Mouse (Mus musculus) hindbrain, embryonic 13.5 days (tissue): ENCODE results near the gene Ctso. TPM values are rescaled to one million over a fixed set of nuclear protein-coding genes. Genes with fewer than 3 reads are reported as not detected.

Source experiments
- ATAC-seq: fragments of 200-750 bp; cut with Nextera tagmentation; 2 replicates; pipeline ENCODE4 v1.8.0; 2017; ENCODE audit warnings: moderate TSS enrichment; ENCODE audit not compliant: low FRiP score
- H3K27ac ChIP-seq: fragments of 300-500 bp; sonication (generic); 2 replicates; pipeline ENCODE4 v1.5.1; 2015; ENCODE audit warnings: inconsistent platforms, mild to moderate bottlenecking, moderate library complexity
- H3K27me3 ChIP-seq: fragments of 300-500 bp; sonication (generic); 2 replicates; pipeline ENCODE4 v1.6.1; 2015; ENCODE audit warnings: mild to moderate bottlenecking, inconsistent platforms
- H3K36me3 ChIP-seq: fragments of 300-500 bp; sonication (generic); 2 replicates; pipeline ENCODE4 v1.6.1; 2015; ENCODE audit warnings: mild to moderate bottlenecking, inconsistent platforms
- H3K4me1 ChIP-seq: fragments of 300-500 bp; sonication (generic); replicated peaks from 2 replicates; pipeline ENCODE4 v1.6.1; 2015; ENCODE audit warnings: inconsistent platforms
- H3K4me2 ChIP-seq: fragments of 300-500 bp; sonication (generic); 2 replicates; pipeline ENCODE4 v1.6.1; 2015; ENCODE audit warnings: inconsistent platforms, mild to moderate bottlenecking, moderate library complexity
- H3K4me3 ChIP-seq: fragments of 300-500 bp; sonication (generic); 2 replicates; pipeline ENCODE4 v1.5.1; 2015; ENCODE audit warnings: mild to moderate bottlenecking, inconsistent platforms
- H3K9ac ChIP-seq: fragments of 300-500 bp; sonication (generic); 2 replicates; pipeline ENCODE4 v1.6.1; 2015; ENCODE audit warnings: mild to moderate bottlenecking, inconsistent platforms
- H3K9me3 ChIP-seq: fragments of 300-500 bp; sonication (generic); 2 replicates; pipeline ENCODE4 v1.6.1; 2016; ENCODE audit warnings: inconsistent platforms
- WGBS: fragments of 180-500 bp; shearing (Covaris S2); methylation state at CpG from one replicate; pipeline ENCODE4 v1.1.7; 2015; 5-methylcytosine and 5-hydroxymethylcytosine counted together
- polyA plus RNA-seq: library from polyadenylated mRNA; unstranded; fragments of >200 nt; fragmentation: Nextera tagmentation; extraction: Ambion mirVana; gene quantifications from 2 replicates; pipeline ENCODE4 v1.2.1, GENCODE M21; 2015

Ctso gene
- 9.8 and 10.6 TPM in 2 replicates for polyA plus RNA-seq

DNA sequence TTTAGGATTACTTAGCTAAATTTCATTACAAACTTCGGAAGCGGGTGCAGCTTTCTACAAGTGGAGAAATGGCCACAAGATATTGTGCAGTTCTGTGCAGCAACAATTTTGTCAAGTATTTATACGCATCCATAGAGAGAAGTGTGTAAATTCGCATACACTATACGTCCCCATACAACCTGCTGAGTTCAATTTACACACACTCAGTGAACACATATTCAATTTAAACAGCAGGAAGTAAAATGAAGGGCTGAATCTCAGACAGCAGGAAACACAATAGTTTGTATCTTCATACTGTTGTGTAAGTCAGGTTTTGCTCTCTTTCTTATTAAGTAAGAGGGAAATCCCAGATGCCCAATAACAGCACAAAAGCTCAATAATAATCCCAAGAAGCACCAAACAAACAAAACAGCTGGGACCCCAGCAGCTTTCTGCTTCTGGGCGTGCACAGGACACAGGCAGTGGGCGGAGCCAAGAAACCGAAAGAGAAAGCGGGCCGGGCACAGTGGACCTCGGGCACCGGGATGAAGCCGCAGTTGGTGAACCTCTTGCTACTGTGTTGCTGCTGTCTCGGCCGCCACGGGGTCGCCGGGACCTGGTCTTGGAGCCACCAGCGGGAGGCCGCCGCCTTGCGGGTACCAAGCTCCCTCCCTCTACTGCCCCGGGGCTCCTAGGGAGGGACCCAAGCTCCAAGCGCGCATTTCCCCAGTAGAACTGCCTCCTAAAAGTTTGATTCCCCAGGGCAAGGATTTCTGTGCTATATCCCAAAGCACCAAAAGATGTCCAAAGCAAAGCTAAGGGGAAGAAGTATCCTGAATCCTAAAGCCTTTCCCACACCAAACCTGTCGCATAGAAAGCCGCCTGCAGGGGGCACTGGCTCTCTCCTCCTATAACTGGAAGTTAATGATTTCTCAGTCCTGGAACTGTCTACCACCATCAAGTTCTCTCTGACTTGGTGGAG, at the start of gene Ctso:
Ctso (plus strand) TSS at position 461 of the 961 bp plus-strand sequence.
- peak within 1 kb of the TSS; percentile 84 for H3K27ac ChIP-seq
- H3K9me3 ChIP-seq = no peaks in the 10 kb centered on the region
- peaks cover 8% of the 10 kb centered on the region for H3K4me1 ChIP-seq
- H3K27me3 ChIP-seq = no peaks in the 10 kb centered on the region
- whole genome bisulfite sequencing = 11% methylated on average over 26 of the region's 27 CpGs
- H3K4me2 ChIP-seq = peak within 1 kb of the TSS; percentile 66
- peak within 1 kb of the TSS; percentile 66 for H3K4me3 ChIP-seq
- H3K9ac ChIP-seq = peak within 1 kb of the TSS; percentile 78
- H3K36me3 ChIP-seq = no peaks in the 10 kb centered on the region
- ATAC-seq = peak; percentile 93

DNA sequence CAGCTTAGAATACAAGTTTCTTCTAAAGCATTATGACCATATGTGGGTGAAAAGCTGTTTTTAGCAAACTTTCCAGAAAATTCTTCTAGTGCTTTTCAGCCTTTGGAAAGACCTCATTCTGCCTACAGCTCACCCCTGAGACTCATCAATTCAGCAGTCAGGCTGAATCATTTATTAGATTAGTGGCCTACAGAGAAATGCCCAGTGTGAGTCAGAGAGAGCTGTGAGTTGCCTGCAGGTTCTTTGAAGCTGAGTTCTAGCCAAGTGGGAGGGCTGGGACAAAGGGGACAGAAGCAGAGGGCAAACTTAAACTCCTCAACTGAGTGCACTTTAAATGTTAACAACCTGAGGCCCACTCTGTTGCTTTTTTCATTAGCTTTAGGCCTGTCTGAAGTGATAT, 48.5 kb upstream of the Ctso start:
- ATAC-seq = no peak
- Histone ChIP-seq H3K36me3 (no peaks in the 10 kb centered on the region), H3K27me3 (no peaks in the 10 kb centered on the region), H3K9ac (no peak overlapping the region), H3K27ac (no peak overlapping the region), H3K4me3 (no peak overlapping the region), H3K4me1 (no peaks in the 10 kb centered on the region), H3K9me3 (no peaks in the 10 kb centered on the region), H3K4me2 (no peak overlapping the region)

- WGBS = 97% methylated on average over 2 of the region's 2 CpGs
- H3K9me3 ChIP-seq = no peaks in the 10 kb centered on the region
- H3K9ac ChIP-seq = no peak overlapping the region
- H3K4me1 ChIP-seq = no peaks in the 10 kb centered on the region
- H3K4me3 ChIP-seq = no peak overlapping the region
- no peaks in the 10 kb centered on the region for H3K36me3 ChIP-seq
- no peak overlapping the region for H3K27ac ChIP-seq
- H3K27me3 ChIP-seq = no peaks in the 10 kb centered on the region
- ATAC-seq = no peak
- no peak overlapping the region for H3K4me2 ChIP-seq
Observed at GRCm38 (mm10) chr3:81885566-81885965, 46.8 kb upstream of the Ctso start.

DNA sequence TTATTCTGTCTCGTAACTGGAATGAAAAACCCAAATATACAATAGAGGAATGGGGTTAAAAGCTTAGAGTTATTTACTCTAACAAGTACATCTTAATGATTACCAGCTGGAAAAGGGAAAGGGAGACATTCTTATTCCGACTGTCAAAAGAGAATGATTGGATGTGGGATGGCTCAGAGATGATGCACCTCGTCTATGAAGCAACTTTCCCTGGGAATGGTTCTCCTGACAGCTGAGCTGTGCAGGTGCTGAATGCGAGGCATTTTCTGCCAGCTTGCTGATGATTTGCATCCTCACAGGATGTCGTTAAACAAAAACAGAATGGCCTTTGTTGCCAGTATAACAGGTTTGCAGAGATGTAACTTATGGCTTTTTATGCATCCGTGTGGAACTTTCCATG, 43.3 kb upstream of the Ctso start:
- 71% methylated on average over 6 of the region's 6 CpGs for WGBS

DNA sequence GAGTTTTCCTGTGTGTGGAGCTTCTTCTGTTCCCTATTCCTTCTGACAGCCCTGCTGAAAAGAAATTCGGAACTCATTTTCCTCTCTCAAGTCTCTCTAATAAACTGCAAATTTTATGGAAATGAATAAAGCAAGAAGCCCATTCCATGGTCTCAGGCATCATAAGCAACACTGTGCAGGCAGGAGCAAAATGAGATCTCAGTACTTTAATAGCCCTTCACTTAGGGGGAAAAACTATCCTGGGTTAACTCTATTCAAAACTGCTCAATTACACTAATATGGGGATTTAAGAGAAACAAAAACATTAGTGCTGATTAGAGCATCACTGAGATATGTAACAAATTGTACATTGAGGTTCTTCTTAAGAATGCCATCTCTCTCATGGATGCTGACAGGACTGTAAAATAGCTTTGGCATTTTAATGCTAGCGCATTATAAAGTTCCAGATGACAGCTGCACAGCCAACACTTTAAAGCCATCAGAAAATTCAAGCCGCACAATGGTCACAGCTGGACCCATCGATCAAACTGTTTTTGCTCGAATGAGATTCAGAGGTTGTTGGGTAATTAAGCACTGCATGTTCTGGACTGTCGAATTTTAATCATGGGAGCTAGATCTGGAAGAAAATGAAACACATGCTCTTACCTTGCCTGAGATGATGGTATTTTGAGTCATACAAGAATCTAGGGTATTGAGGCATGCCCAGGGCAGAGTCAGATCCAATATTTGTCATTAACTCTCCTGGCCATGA, 21.9 kb upstream of the Ctso start:
- no peaks in the 10 kb centered on the region for H3K27me3 ChIP-seq
- 33% methylated on average over 6 of the region's 6 CpGs for WGBS
- H3K27ac ChIP-seq = no peak overlapping the region
- peaks cover 9% of the 10 kb centered on the region; the same call in 1 of the 2 replicates for H3K4me1 ChIP-seq
- H3K4me3 ChIP-seq = no peak overlapping the region
- ATAC-seq = 0 out of 2 replicates have a peak, but pooled peaks have one; percentile 36
- no peaks in the 10 kb centered on the region for H3K9me3 ChIP-seq
- H3K9ac ChIP-seq = no peak overlapping the region
- no peak overlapping the region for H3K4me2 ChIP-seq
- no peaks in the 10 kb centered on the region for H3K36me3 ChIP-seq

More for the DNA sequence above, 43.3 kb upstream of the Ctso start:
- H3K4me3 ChIP-seq = no peak overlapping the region
- H3K4me1 ChIP-seq = no peaks in the 10 kb centered on the region
- H3K36me3 ChIP-seq = no peaks in the 10 kb centered on the region
- ATAC-seq = no peak
- H3K27ac ChIP-seq = no peak overlapping the region
- no peaks in the 10 kb centered on the region for H3K9me3 ChIP-seq
- no peaks in the 10 kb centered on the region for H3K27me3 ChIP-seq
- no peak overlapping the region for H3K4me2 ChIP-seq
- H3K9ac ChIP-seq = no peak overlapping the region

GRCm38 (mm10) chr3:81916030-81916686, 16.2 kb upstream of the Ctso start:
- 57% methylated on average over 5 of the region's 5 CpGs for WGBS
- Histone ChIP-seq H3K27me3 (no peaks in the 10 kb centered on the region), H3K4me1 (peaks cover 4% of the 10 kb centered on the region; the same call in 1 of the 2 replicates), H3K9me3 (no peaks in the 10 kb centered on the region), H3K4me3 (no peak overlapping the region), H3K4me2 (no peak overlapping the region), H3K27ac (no peak overlapping the region), H3K9ac (no peak overlapping the region), H3K36me3 (no peaks in the 10 kb centered on the region)
- peak; percentile 49; the same call in 1 of the 2 replicates for ATAC-seq

GRCm38 (mm10) chr3:81917354-81917935, 15.0 kb upstream of the Ctso start:
- Histone ChIP-seq H3K27ac (no peak overlapping the region; the same call in 1 of the 2 replicates), H3K9ac (no peak overlapping the region), H3K27me3 (no peaks in the 10 kb centered on the region), H3K4me3 (no peak overlapping the region), H3K4me2 (no peak overlapping the region), H3K36me3 (no peaks in the 10 kb centered on the region), H3K9me3 (no peaks in the 10 kb centered on the region), H3K4me1 (peaks cover 4% of the 10 kb centered on the region; the same call in 1 of the 2 replicates)
- WGBS = 90% methylated on average over 3 of the region's 3 CpGs
- no peak for ATAC-seq

DNA sequence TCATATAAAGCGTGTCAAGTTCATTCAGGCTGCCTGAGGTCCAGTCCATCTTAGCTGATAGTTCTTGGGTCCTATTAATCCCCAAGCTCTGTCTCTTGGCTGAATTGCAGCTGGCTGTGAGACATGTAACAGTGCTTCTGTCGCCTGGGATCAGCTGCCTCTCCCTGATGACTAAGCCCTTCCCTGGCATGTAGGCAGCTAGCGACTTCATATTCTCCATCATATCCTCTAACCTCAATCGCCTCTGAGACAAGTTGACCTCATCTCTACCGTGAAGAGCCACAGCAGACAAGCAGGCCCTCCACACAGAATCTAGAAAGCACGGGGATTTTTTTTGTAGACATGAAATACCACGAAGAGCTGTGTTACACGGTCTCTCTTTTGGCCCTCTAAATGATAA, 14.2 kb upstream of the Ctso start:
- Histone ChIP-seq H3K4me2 (no peak overlapping the region), H3K27me3 (no peaks in the 10 kb centered on the region), H3K36me3 (no peaks in the 10 kb centered on the region), H3K9ac (no peak overlapping the region), H3K9me3 (no peaks in the 10 kb centered on the region), H3K27ac (no peak overlapping the region), H3K4me3 (no peak overlapping the region), H3K4me1 (peaks cover 9% of the 10 kb centered on the region)
- WGBS = 86% methylated on average over 8 of the region's 8 CpGs
- no peak for ATAC-seq

GRCm38 (mm10) chr3:81919681-81920080, 12.7 kb upstream of the Ctso start:
- Histone ChIP-seq H3K27me3 (no peaks in the 10 kb centered on the region), H3K9me3 (no peaks in the 10 kb centered on the region), H3K4me1 (peaks cover 9% of the 10 kb centered on the region), H3K9ac (no peak overlapping the region), H3K27ac (no peak overlapping the region), H3K36me3 (no peaks in the 10 kb centered on the region), H3K4me3 (no peak overlapping the region), H3K4me2 (no peak overlapping the region)
- no peak for ATAC-seq
- 43% methylated on average over 3 of the region's 3 CpGs for WGBS

DNA sequence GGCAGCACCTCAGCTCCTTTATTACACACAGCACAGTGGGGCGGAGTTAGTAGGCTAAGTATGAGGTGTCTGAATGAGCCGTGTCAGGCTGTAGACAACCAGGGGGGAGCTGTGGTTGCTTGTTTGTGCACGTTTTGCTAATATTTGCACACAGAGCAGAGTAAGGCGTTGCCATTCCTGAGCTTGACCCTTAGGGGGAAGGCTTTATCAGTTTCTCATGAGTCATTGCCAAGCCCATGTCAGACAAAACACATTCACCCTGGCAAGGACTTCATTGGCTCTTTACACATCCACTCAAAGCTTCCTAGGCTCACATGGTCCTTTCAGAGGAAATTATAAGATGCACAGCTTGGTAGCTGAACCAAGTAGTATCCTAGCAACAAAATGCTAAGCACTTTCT, 9.5 kb upstream of the Ctso start:
- no peak overlapping the region for H3K4me2 ChIP-seq
- H3K9ac ChIP-seq = no peak overlapping the region
- peaks cover 10% of the 10 kb centered on the region for H3K4me1 ChIP-seq
- peak; percentile 58 for ATAC-seq
- 59% methylated on average over 4 of the region's 4 CpGs for WGBS
- no peaks in the 10 kb centered on the region for H3K27me3 ChIP-seq
- H3K4me3 ChIP-seq = no peak overlapping the region
- H3K9me3 ChIP-seq = no peaks in the 10 kb centered on the region
- no peak overlapping the region for H3K27ac ChIP-seq
- H3K36me3 ChIP-seq = no peaks in the 10 kb centered on the region

DNA sequence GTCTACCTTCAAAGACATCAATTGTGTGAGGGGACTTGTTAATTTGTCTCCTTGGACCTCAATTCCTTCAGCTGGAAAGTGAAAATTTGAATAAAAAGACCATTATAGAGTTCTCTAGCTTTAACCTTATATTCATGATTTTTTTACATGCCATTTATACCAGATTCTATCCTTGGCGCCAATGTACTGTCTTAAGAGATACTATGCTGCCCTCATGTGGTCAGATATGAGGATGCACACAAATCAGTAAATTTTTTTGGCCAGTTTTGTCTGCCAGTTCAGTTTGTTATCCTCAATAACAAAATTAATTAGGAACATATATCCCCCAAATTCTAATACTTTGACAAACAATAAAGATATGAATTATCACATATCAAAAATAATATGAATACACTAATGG, 7.5 kb upstream of the Ctso start:
- H3K4me1 ChIP-seq = peaks cover 10% of the 10 kb centered on the region
- H3K27me3 ChIP-seq = no peaks in the 10 kb centered on the region
- WGBS = 0% methylated on average over 1 of the region's 1 CpGs
- H3K36me3 ChIP-seq = no peaks in the 10 kb centered on the region
- H3K9ac ChIP-seq = no peak overlapping the region
- no peak overlapping the region for H3K4me3 ChIP-seq
- no peak overlapping the region for H3K27ac ChIP-seq
- no peak for ATAC-seq
- H3K4me2 ChIP-seq = no peak overlapping the region
- no peaks in the 10 kb centered on the region for H3K9me3 ChIP-seq

GRCm38 (mm10) chr3:81925856-81926255, 6.5 kb upstream of the Ctso start:
- Histone ChIP-seq H3K4me1 (peaks cover 10% of the 10 kb centered on the region), H3K4me2 (no peak overlapping the region), H3K4me3 (no peak overlapping the region), H3K36me3 (no peaks in the 10 kb centered on the region), H3K27ac (no peak overlapping the region), H3K9me3 (no peaks in the 10 kb centered on the region), H3K27me3 (no peaks in the 10 kb centered on the region), H3K9ac (0 out of 2 replicates have a peak overlapping the region, but pooled peaks have one; percentile 5)
- ATAC-seq = no peak
- WGBS = 59% methylated on average over 5 of the region's 5 CpGs
